Mouse (Mus musculus) midbrain, embryonic 10.5 days (tissue): Measurements from ENCODE around the gene Prss45. TPM values are rescaled to one million over a fixed set of nuclear protein-coding genes. Genes with fewer than 3 reads are reported as not detected.

Experiments
- DNase-seq: peaks from one replicate; pipeline ENCODE4 v3.0.0-alpha.2; 2017; ENCODE audit warnings: low spot score
- H3K27ac ChIP-seq: fragments of 300-500 bp; sonication (generic); replicated peaks from 2 replicates; pipeline ENCODE4 v1.5.1; 2016; ENCODE audit warnings: mild to moderate bottlenecking
- H3K27me3 ChIP-seq: fragments of 300-500 bp; sonication (generic); 2 replicates; pipeline ENCODE4 v1.6.1; 2016; ENCODE audit warnings: low read depth, mild to moderate bottlenecking; ENCODE audit not compliant: poor library complexity, severe bottlenecking
- H3K36me3 ChIP-seq: fragments of 300-500 bp; sonication (generic); 2 replicates; pipeline ENCODE4 v1.6.1; 2016; ENCODE audit warnings: mild to moderate bottlenecking, moderate library complexity
- H3K4me1 ChIP-seq: fragments of 300-500 bp; sonication (generic); 2 replicates; pipeline ENCODE4 v1.6.1; 2016
- H3K4me3 ChIP-seq: fragments of 300-500 bp; sonication (generic); 2 replicates; pipeline ENCODE4 v1.5.1; 2016; ENCODE audit warnings: mild to moderate bottlenecking, moderate library complexity
- H3K9me3 ChIP-seq: fragments of 300-500 bp; sonication (generic); replicated peaks from 2 replicates; pipeline ENCODE4 v1.6.1; 2016; ENCODE audit warnings: mild to moderate bottlenecking
- WGBS: fragments of 180-500 bp; shearing (Covaris S2); methylation state at CpG from one replicate; pipeline ENCODE4 v1.1.7; 2016; 5-methylcytosine and 5-hydroxymethylcytosine counted together
- polyA plus RNA-seq: library from polyadenylated mRNA; unstranded; fragments of >200 nt; fragmentation: Nextera tagmentation; extraction: Ambion mirVana; gene quantifications from 2 replicates; pipeline ENCODE4 v1.2.1, GENCODE M21; 2016

Gene Prss45
- polyA plus RNA-seq, 1 experiment from 2014 or later = not detected

GRCm38 (mm10) chr9:110826390-110826789 lies 8.0 kb upstream of the Prss45 start, which contains the start of gene Prss43:
Gene Prss43 (plus strand): TSS chr9:110826690.
- no peak within 1 kb of the TSS for H3K27ac ChIP-seq
- H3K9me3 ChIP-seq = no peaks in the 10 kb centered on the region
- DNase-seq = no peak
- H3K27me3 ChIP-seq = no peaks in the 10 kb centered on the region
- no peaks in the 10 kb centered on the region for H3K4me1 ChIP-seq
- H3K4me3 ChIP-seq = no peak within 1 kb of the TSS
- H3K36me3 ChIP-seq = no peaks in the 10 kb centered on the region
- 84% methylated on average over 3 of the region's 3 CpGs for WGBS

- no peaks in the 10 kb centered on the region for H3K27me3 ChIP-seq
- H3K27ac ChIP-seq = no peak overlapping the region
- no peaks in the 10 kb centered on the region for H3K36me3 ChIP-seq
- H3K4me3 ChIP-seq = no peak overlapping the region
- H3K9me3 ChIP-seq = no peaks in the 10 kb centered on the region
- DNase-seq = no peak
- WGBS = 81% methylated on average over 5 of the region's 5 CpGs
- peaks cover 15% of the 10 kb centered on the region for H3K4me1 ChIP-seq
Observed at GRCm38 (mm10) chr9:110833021-110833420, 1.4 kb upstream of the Prss45 start.

GRCm38 (mm10) chr9:110834961-110835360 lies 573 bp downstream of the Prss45 start:
- Histone ChIP-seq H3K4me1 (peaks cover 15% of the 10 kb centered on the region), H3K27ac (no peak overlapping the region), H3K4me3 (no peak overlapping the region), H3K36me3 (no peaks in the 10 kb centered on the region), H3K9me3 (no peaks in the 10 kb centered on the region), H3K27me3 (no peaks in the 10 kb centered on the region)
- 34% methylated on average over 10 of the region's 10 CpGs for WGBS
- no peak for DNase-seq

GRCm38 (mm10) chr9:110836112-110836511 lies 1.7 kb downstream of the Prss45 start:
- Histone ChIP-seq H3K36me3 (no peaks in the 10 kb centered on the region), H3K9me3 (no peaks in the 10 kb centered on the region), H3K27me3 (no peaks in the 10 kb centered on the region), H3K4me3 (no peak overlapping the region), H3K27ac (no peak overlapping the region), H3K4me1 (peaks cover 17% of the 10 kb centered on the region)
- 78% methylated on average over 2 of the region's 2 CpGs for WGBS
- no peak for DNase-seq

GRCm38 (mm10) chr9:110840905-110841304 lies 6.5 kb downstream of the Prss45 start:
- H3K4me1 ChIP-seq = peaks cover 7% of the 10 kb centered on the region
- no peak overlapping the region for H3K4me3 ChIP-seq
- no peak overlapping the region for H3K27ac ChIP-seq
- WGBS = 86% methylated on average over 6 of the region's 6 CpGs
- H3K9me3 ChIP-seq = no peaks in the 10 kb centered on the region
- no peak for DNase-seq
- H3K27me3 ChIP-seq = no peaks in the 10 kb centered on the region
- H3K36me3 ChIP-seq = no peaks in the 10 kb centered on the region

- H3K36me3 ChIP-seq = no peaks in the 10 kb centered on the region
- no peak for DNase-seq
- 91% methylated on average over 2 of the region's 2 CpGs for WGBS
Observed at GRCm38 (mm10) chr9:110841438-110841837, 7.0 kb downstream of the Prss45 start.

GRCm38 (mm10) chr9:110844206-110844605 lies 9.8 kb downstream of the Prss45 start, which contains the start of gene Prss46:
Gene Prss46 (plus strand): TSS chr9:110844506.
- Histone ChIP-seq H3K36me3 (no peaks in the 10 kb centered on the region), H3K4me3 (no peak within 1 kb of the TSS), H3K27me3 (no peaks in the 10 kb centered on the region), H3K27ac (no peak within 1 kb of the TSS), H3K9me3 (no peaks in the 10 kb centered on the region), H3K4me1 (0 out of 2 replicates have a peak, but pooled peaks cover 3% of the 10 kb centered on the region)
- DNase-seq = no peak
- WGBS = 89% methylated on average over 10 of the region's 10 CpGs

More at GRCm38 (mm10) chr9:110841438-110841837, 7.0 kb downstream of the Prss45 start:
- Histone ChIP-seq H3K27ac (no peak overlapping the region), H3K4me1 (peaks cover 3% of the 10 kb centered on the region; the same call in 1 of the 2 replicates), H3K9me3 (no peaks in the 10 kb centered on the region), H3K4me3 (no peak overlapping the region), H3K27me3 (no peaks in the 10 kb centered on the region)

GRCm38 (mm10) chr9:110849162-110849561 lies 14.8 kb downstream of the Prss45 start:
- 86% methylated on average over 7 of the region's 7 CpGs for WGBS
- no peaks in the 10 kb centered on the region for H3K36me3 ChIP-seq
- no peaks in the 10 kb centered on the region for H3K4me1 ChIP-seq
- H3K27me3 ChIP-seq = no peaks in the 10 kb centered on the region
- DNase-seq = no peak
- H3K9me3 ChIP-seq = no peaks in the 10 kb centered on the region
- no peak overlapping the region for H3K4me3 ChIP-seq
- no peak overlapping the region for H3K27ac ChIP-seq

GRCm38 (mm10) chr9:110855903-110856302 lies 21.5 kb downstream of the Prss45 start:
- 80% methylated on average over 7 of the region's 7 CpGs for WGBS

GRCm38 (mm10) chr9:110856920-110857319 lies 22.5 kb downstream of the Prss45 start:
- Histone ChIP-seq H3K36me3 (no peaks in the 10 kb centered on the region), H3K9me3 (no peaks in the 10 kb centered on the region), H3K27ac (no peak overlapping the region), H3K4me3 (no peak overlapping the region), H3K4me1 (peaks cover 11% of the 10 kb centered on the region), H3K27me3 (peaks cover 39% of the 10 kb centered on the region)
- no peak for DNase-seq
- WGBS = 68% methylated on average over 4 of the region's 4 CpGs

More at GRCm38 (mm10) chr9:110855903-110856302, 21.5 kb downstream of the Prss45 start:
- Histone ChIP-seq H3K27me3 (peaks cover 39% of the 10 kb centered on the region), H3K4me1 (peaks cover 11% of the 10 kb centered on the region), H3K4me3 (no peak overlapping the region), H3K36me3 (no peaks in the 10 kb centered on the region), H3K27ac (no peak overlapping the region), H3K9me3 (no peaks in the 10 kb centered on the region)
- no peak for DNase-seq

- Histone ChIP-seq H3K4me1 (peaks cover 11% of the 10 kb centered on the region), H3K9me3 (no peaks in the 10 kb centered on the region), H3K27ac (peak within 1 kb of the TSS; percentile 72), H3K4me3 (peak within 1 kb of the TSS; percentile 54), H3K27me3 (peaks cover 39% of the 10 kb centered on the region), H3K36me3 (no peaks in the 10 kb centered on the region)
- DNase-seq = peak; percentile 47
- WGBS = 7% methylated on average over 50 of the region's 50 CpGs
Observed at GRCm38 (mm10) chr9:110857781-110858472, 23.5 kb downstream of the Prss45 start, which contains the start of gene Prss50. Gene Prss50 (plus strand): TSS chr9:110857967.

- no peak overlapping the region; the same call in 1 of the 2 replicates for H3K27ac ChIP-seq
- H3K4me1 ChIP-seq = peaks cover 11% of the 10 kb centered on the region
- H3K9me3 ChIP-seq = no peaks in the 10 kb centered on the region
- 57% methylated on average over 5 of the region's 5 CpGs for WGBS
- no peak overlapping the region for H3K4me3 ChIP-seq
- peaks cover 39% of the 10 kb centered on the region for H3K27me3 ChIP-seq
- DNase-seq = no peak
- H3K36me3 ChIP-seq = no peaks in the 10 kb centered on the region
Observed at GRCm38 (mm10) chr9:110858523-110858922, 24.1 kb downstream of the Prss45 start.

GRCm38 (mm10) chr9:110858967-110859596 lies 24.7 kb downstream of the Prss45 start:
- WGBS = 87% methylated on average over 5 of the region's 5 CpGs
- Histone ChIP-seq H3K27me3 (peaks cover 39% of the 10 kb centered on the region), H3K9me3 (no peaks in the 10 kb centered on the region), H3K36me3 (no peaks in the 10 kb centered on the region), H3K27ac (no peak overlapping the region), H3K4me1 (peaks cover 11% of the 10 kb centered on the region), H3K4me3 (no peak overlapping the region)
- DNase-seq = no peak
